Mouse (Mus musculus): ENCODE data around the gene Lrrc4b. TPM values are rescaled to one million over a fixed set of nuclear protein-coding genes. Genes with fewer than 3 reads are reported as not detected.

The Lrrc4b gene
- polyA plus RNA-seq (2014; fragmentation: Illumina TruSeq; extraction: RNeasy Lipid Tissue Mini Kit (QIAGEN cat#74804)), result 0.26 TPM

GRCm38 (mm10) chr7:44428968-44429521 lies at the start of gene Lrrc4b:
Lrrc4b (plus strand) TSS chr7:44429018.

GRCm38 (mm10) chr7:44383980-44384715 lies 44.7 kb upstream of the Lrrc4b start, which contains the start of gene Syt3:
Syt3 (plus strand) TSS chr7:44384102.

GRCm38 (mm10) chr7:44385720-44386119 lies 43.1 kb upstream of the Lrrc4b start, which contains the start of gene 1700008O03Rik:
1700008O03Rik (minus strand) TSS chr7:44385820.

GRCm38 (mm10) chr7:44465111-44465510 lies 36.3 kb downstream of the Lrrc4b start, which contains the start of gene Aspdh:
Aspdh (plus strand) TSS chr7:44465391.

GRCm38 (mm10) chr7:44467811-44468411 lies 39.1 kb downstream of the Lrrc4b start, which contains the start of gene Josd2:
Josd2 (plus strand) TSS chr7:44467980.

GRCm38 (mm10) chr7:44495992-44496770 lies 67.4 kb downstream of the Lrrc4b start, which contains the start of the genes Emc10 and Fam71e1:
Emc10 (minus strand) TSS chr7:44496529.
Fam71e1 (plus strand) TSS chr7:44496581.

Other genes with a start within 250 kb of the Lrrc4b start
- gene Klk1b24, start 240.8 kb upstream of the Lrrc4b start, polyA plus RNA-seq (2014; fragmentation: Illumina TruSeq; extraction: RNeasy Lipid Tissue Mini Kit (QIAGEN cat#74804)), result not detected
- not detected for gene Klk1b3, start 230.8 kb upstream of the Lrrc4b start, polyA plus RNA-seq (2014; fragmentation: Illumina TruSeq; extraction: RNeasy Lipid Tissue Mini Kit (QIAGEN cat#74804))
- gene Klk1b4, start 221.6 kb upstream of the Lrrc4b start, polyA plus RNA-seq (2014; fragmentation: Illumina TruSeq; extraction: RNeasy Lipid Tissue Mini Kit (QIAGEN cat#74804)), result not detected
- not detected for gene Klk1b5, start 213.1 kb upstream of the Lrrc4b start, polyA plus RNA-seq (2014; fragmentation: Illumina TruSeq; extraction: RNeasy Lipid Tissue Mini Kit (QIAGEN cat#74804))
- 1.2 TPM for gene Klk1, start 203.7 kb upstream of the Lrrc4b start, polyA plus RNA-seq (2014; fragmentation: Illumina TruSeq; extraction: RNeasy Lipid Tissue Mini Kit (QIAGEN cat#74804))
- gene Gm36864, start 192.8 kb upstream of the Lrrc4b start, polyA plus RNA-seq (2014; fragmentation: Illumina TruSeq; extraction: RNeasy Lipid Tissue Mini Kit (QIAGEN cat#74804)), result not detected
- not detected for gene 1700028J19Rik, start 182.3 kb upstream of the Lrrc4b start, polyA plus RNA-seq (2014; fragmentation: Illumina TruSeq; extraction: RNeasy Lipid Tissue Mini Kit (QIAGEN cat#74804))
- gene 2410002F23Rik, start 182.3 kb upstream of the Lrrc4b start, polyA plus RNA-seq (2014; fragmentation: Illumina TruSeq; extraction: RNeasy Lipid Tissue Mini Kit (QIAGEN cat#74804)), result 40.3 TPM
- not detected for gene Acp4, start 171.6 kb upstream of the Lrrc4b start, polyA plus RNA-seq (2014; fragmentation: Illumina TruSeq; extraction: RNeasy Lipid Tissue Mini Kit (QIAGEN cat#74804))
- not detected for gene Gm15517, start 167.6 kb upstream of the Lrrc4b start, polyA plus RNA-seq (2014; fragmentation: Illumina TruSeq; extraction: RNeasy Lipid Tissue Mini Kit (QIAGEN cat#74804))
- gene Clec11a, start 122.1 kb upstream of the Lrrc4b start, polyA plus RNA-seq (2014; fragmentation: Illumina TruSeq; extraction: RNeasy Lipid Tissue Mini Kit (QIAGEN cat#74804)), result 2.9 TPM
- gene Shank1, start 118.8 kb upstream of the Lrrc4b start, polyA plus RNA-seq (2014; fragmentation: Illumina TruSeq; extraction: RNeasy Lipid Tissue Mini Kit (QIAGEN cat#74804)), result 0.06 TPM
- not detected for gene Syt3, start 44.9 kb upstream of the Lrrc4b start, polyA plus RNA-seq (2014; fragmentation: Illumina TruSeq; extraction: RNeasy Lipid Tissue Mini Kit (QIAGEN cat#74804))
- not detected for gene 1700008O03Rik, start 43.2 kb upstream of the Lrrc4b start, polyA plus RNA-seq (2014; fragmentation: Illumina TruSeq; extraction: RNeasy Lipid Tissue Mini Kit (QIAGEN cat#74804))
- not detected for gene Aspdh, start 36.4 kb downstream of the Lrrc4b start, polyA plus RNA-seq (2014; fragmentation: Illumina TruSeq; extraction: RNeasy Lipid Tissue Mini Kit (QIAGEN cat#74804))
- gene Josd2, start 39.0 kb downstream of the Lrrc4b start, polyA plus RNA-seq (2014; fragmentation: Illumina TruSeq; extraction: RNeasy Lipid Tissue Mini Kit (QIAGEN cat#74804)), result not detected
- 1.5 TPM for gene Emc10, start 67.5 kb downstream of the Lrrc4b start, polyA plus RNA-seq (2014; fragmentation: Illumina TruSeq; extraction: RNeasy Lipid Tissue Mini Kit (QIAGEN cat#74804))
- gene Fam71e1, start 67.6 kb downstream of the Lrrc4b start, polyA plus RNA-seq (2014; fragmentation: Illumina TruSeq; extraction: RNeasy Lipid Tissue Mini Kit (QIAGEN cat#74804)), result not detected
- not detected for gene Mybpc2, start 95.6 kb downstream of the Lrrc4b start, polyA plus RNA-seq (2014; fragmentation: Illumina TruSeq; extraction: RNeasy Lipid Tissue Mini Kit (QIAGEN cat#74804))
- not detected for gene Spib, start 103.1 kb downstream of the Lrrc4b start, polyA plus RNA-seq (2014; fragmentation: Illumina TruSeq; extraction: RNeasy Lipid Tissue Mini Kit (QIAGEN cat#74804))
- not detected for gene Pold1, start 119.8 kb downstream of the Lrrc4b start, polyA plus RNA-seq (2014; fragmentation: Illumina TruSeq; extraction: RNeasy Lipid Tissue Mini Kit (QIAGEN cat#74804))
- gene Nr1h2, start 124.9 kb downstream of the Lrrc4b start, polyA plus RNA-seq (2014; fragmentation: Illumina TruSeq; extraction: RNeasy Lipid Tissue Mini Kit (QIAGEN cat#74804)), result not detected
- gene Napsa, start 143.4 kb downstream of the Lrrc4b start, polyA plus RNA-seq (2014; fragmentation: Illumina TruSeq; extraction: RNeasy Lipid Tissue Mini Kit (QIAGEN cat#74804)), result not detected
- gene Kcnc3, start 161.6 kb downstream of the Lrrc4b start, polyA plus RNA-seq (2014; fragmentation: Illumina TruSeq; extraction: RNeasy Lipid Tissue Mini Kit (QIAGEN cat#74804)), result not detected
- gene Myh14, start 241.8 kb downstream of the Lrrc4b start, polyA plus RNA-seq (2014; fragmentation: Illumina TruSeq; extraction: RNeasy Lipid Tissue Mini Kit (QIAGEN cat#74804)), result not detected